Mouse (Mus musculus): ENCODE measurements around the gene Cdhr4. TPM values are rescaled to one million over a fixed set of nuclear protein-coding genes. Genes with fewer than 3 reads are reported as not detected.

Gene Cdhr4
- polyA plus RNA-seq, 2 experiments = 13.0 to 63.3 TPM

- DNase-seq (ENCODE audit: low spot score) = peak; percentile 38
- Histone ChIP-seq H3K4me1 (ENCODE audit: control insufficient read depth, insufficient read depth, low read length) (peaks cover 18% of the 10 kb centered on the region), H3K36me3 (ENCODE audit: control insufficient read depth, insufficient read depth, low read length) (peaks cover 11% of the 10 kb centered on the region), H3K27ac (replicated peaks; ENCODE audit: low read depth, low read length) (0 out of 2 replicates have a peak overlapping the region, but pooled peaks have one; percentile 5), H3K27me3 (ENCODE audit: control insufficient read depth, insufficient read depth, low read length) (no peaks in the 10 kb centered on the region), H3K9ac (ENCODE audit: low read depth, low read length, severe bottlenecking) (no peak overlapping the region), H3K9me3 (ENCODE audit: control insufficient read depth, low read length) (no peaks in the 10 kb centered on the region), H3K4me2 (replicated peaks; ENCODE audit: low read depth, low read length, severe bottlenecking) (no peak overlapping the region), H3K4me3 (replicated peaks; ENCODE audit: low read length) (no peak overlapping the region)
- no peak for TF ChIP-seq POLR2A (IDR thresholded peaks at IDR 0.05; ENCODE audit: borderline replicate concordance, extremely low read depth, insufficient read depth, insufficient read length)
- WGBS = 45% methylated on average over 3 of the region's 3 CpGs
- ATAC-seq (ENCODE audit: low FRiP score, low read depth) = no peak
Observed at GRCm38 (mm10) chr9:107987950-107988349, 4.3 kb upstream of the Cdhr4 start.

DNA sequence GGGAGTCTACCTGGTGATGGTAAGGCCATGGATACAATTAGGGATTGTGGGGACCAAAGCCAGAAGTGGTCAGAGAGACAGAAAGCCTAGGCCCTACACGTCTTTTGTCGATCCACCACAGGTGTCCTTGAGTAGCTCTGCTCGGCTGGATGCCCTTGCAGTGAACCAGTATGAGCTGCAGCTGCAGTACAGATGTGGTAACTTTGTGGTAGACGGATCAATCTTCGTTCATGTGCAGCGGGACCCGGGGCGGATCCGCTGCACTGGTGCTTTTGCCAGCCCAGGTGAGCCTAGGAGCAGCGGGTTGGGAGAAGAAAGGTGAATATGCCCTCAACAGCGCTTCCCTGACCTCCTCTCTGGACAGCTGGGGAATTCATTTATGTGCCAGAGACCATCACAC, 716 bp downstream of the Cdhr4 start:
- Histone ChIP-seq H3K9me3 (ENCODE audit: control insufficient read depth, low read length) (no peaks in the 10 kb centered on the region), H3K27ac (replicated peaks; ENCODE audit: low read depth, low read length) (no peak overlapping the region), H3K36me3 (ENCODE audit: control insufficient read depth, insufficient read depth, low read length) (no peaks in the 10 kb centered on the region), H3K9ac (ENCODE audit: low read depth, low read length, severe bottlenecking) (no peak overlapping the region), H3K4me1 (ENCODE audit: control insufficient read depth, insufficient read depth, low read length) (0 out of 2 replicates have a peak, but pooled peaks cover 1% of the 10 kb centered on the region), H3K4me2 (replicated peaks; ENCODE audit: low read depth, low read length, severe bottlenecking) (no peak overlapping the region), H3K27me3 (ENCODE audit: control insufficient read depth, insufficient read depth, low read length) (no peaks in the 10 kb centered on the region), H3K4me3 (replicated peaks; ENCODE audit: low read length) (no peak overlapping the region)
- ATAC-seq (ENCODE audit: low FRiP score, low read depth) = no peak
- no peak for DNase-seq (ENCODE audit: low spot score)
- 84% methylated on average over 11 of the region's 11 CpGs for WGBS
- TF ChIP-seq POLR2A (IDR thresholded peaks at IDR 0.05; ENCODE audit: borderline replicate concordance, extremely low read depth, insufficient read depth, insufficient read length) = no peak

DNA sequence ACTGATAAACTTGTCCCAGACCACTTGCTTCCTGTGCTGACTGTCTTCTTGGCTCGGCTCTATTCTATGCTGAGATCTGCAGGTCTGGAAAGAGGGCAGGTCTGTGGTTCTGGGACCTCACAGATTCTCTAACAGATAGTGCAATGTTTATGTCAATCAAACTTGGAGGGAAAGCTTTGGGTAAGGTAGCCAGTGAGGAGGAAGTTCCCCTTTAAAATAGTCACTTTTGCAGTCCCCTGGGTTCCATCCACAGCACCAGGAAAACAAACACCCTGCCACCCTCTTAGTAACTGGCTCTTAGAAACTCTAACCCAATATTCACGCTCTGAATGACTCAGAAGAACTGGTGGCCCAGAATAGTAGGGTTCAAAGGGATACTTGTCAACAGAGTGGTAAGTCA, 2.2 kb downstream of the Cdhr4 start:
- Histone ChIP-seq H3K27ac (replicated peaks; ENCODE audit: low read depth, low read length) (no peak overlapping the region), H3K9ac (ENCODE audit: low read depth, low read length, severe bottlenecking) (no peak overlapping the region), H3K4me3 (replicated peaks; ENCODE audit: low read length) (no peak overlapping the region), H3K4me1 (ENCODE audit: control insufficient read depth, insufficient read depth, low read length) (no peaks in the 10 kb centered on the region), H3K27me3 (ENCODE audit: control insufficient read depth, insufficient read depth, low read length) (no peaks in the 10 kb centered on the region), H3K9me3 (ENCODE audit: control insufficient read depth, low read length) (no peaks in the 10 kb centered on the region), H3K36me3 (ENCODE audit: control insufficient read depth, insufficient read depth, low read length) (no peaks in the 10 kb centered on the region), H3K4me2 (replicated peaks; ENCODE audit: low read depth, low read length, severe bottlenecking) (no peak overlapping the region)
- no peak for TF ChIP-seq POLR2A (IDR thresholded peaks at IDR 0.05; ENCODE audit: borderline replicate concordance, extremely low read depth, insufficient read depth, insufficient read length)
- ATAC-seq (ENCODE audit: low FRiP score, low read depth) (no peak), DNase-seq (ENCODE audit: low spot score) (no peak)
- WGBS = 53% methylated on average over 2 of the region's 2 CpGs

- Histone ChIP-seq H3K27me3 (ENCODE audit: control insufficient read depth, insufficient read depth, low read length) (no peaks in the 10 kb centered on the region), H3K36me3 (ENCODE audit: control insufficient read depth, insufficient read depth, low read length) (no peaks in the 10 kb centered on the region), H3K4me3 (replicated peaks; ENCODE audit: low read length) (no peak overlapping the region), H3K9me3 (ENCODE audit: control insufficient read depth, low read length) (no peaks in the 10 kb centered on the region), H3K4me2 (replicated peaks; ENCODE audit: low read depth, low read length, severe bottlenecking) (no peak overlapping the region), H3K4me1 (ENCODE audit: control insufficient read depth, insufficient read depth, low read length) (no peaks in the 10 kb centered on the region), H3K27ac (replicated peaks; ENCODE audit: low read depth, low read length) (no peak overlapping the region), H3K9ac (ENCODE audit: low read depth, low read length, severe bottlenecking) (no peak overlapping the region)
- ATAC-seq (ENCODE audit: low FRiP score, low read depth) (no peak), DNase-seq (ENCODE audit: low spot score) (no peak)
- 91% methylated on average over 21 of the region's 21 CpGs for WGBS
- TF ChIP-seq POLR2A (IDR thresholded peaks at IDR 0.05; ENCODE audit: borderline replicate concordance, extremely low read depth, insufficient read depth, insufficient read length) = no peak
Observed at GRCm38 (mm10) chr9:107995513-107995912, 3.2 kb downstream of the Cdhr4 start.

GRCm38 (mm10) chr9:107996049-107996448, 3.8 kb downstream of the Cdhr4 start, which contains the start of gene Gm20662:
Gm20662 (plus strand) TSS chr9:107996349.
- Histone ChIP-seq H3K4me1 (ENCODE audit: control insufficient read depth, insufficient read depth, low read length) (no peaks in the 10 kb centered on the region), H3K4me3 (replicated peaks; ENCODE audit: low read length) (no peak within 1 kb of the TSS), H3K4me2 (replicated peaks; ENCODE audit: low read depth, low read length, severe bottlenecking) (no peak within 1 kb of the TSS), H3K9me3 (ENCODE audit: control insufficient read depth, low read length) (no peaks in the 10 kb centered on the region), H3K36me3 (ENCODE audit: control insufficient read depth, insufficient read depth, low read length) (no peaks in the 10 kb centered on the region), H3K27me3 (ENCODE audit: control insufficient read depth, insufficient read depth, low read length) (no peaks in the 10 kb centered on the region), H3K9ac (ENCODE audit: low read depth, low read length, severe bottlenecking) (no peak within 1 kb of the TSS), H3K27ac (replicated peaks; ENCODE audit: low read depth, low read length) (no peak within 1 kb of the TSS)
- DNase-seq (ENCODE audit: low spot score) (no peak), ATAC-seq (ENCODE audit: low FRiP score, low read depth) (no peak)
- WGBS = 93% methylated on average over 5 of the region's 5 CpGs
- no peak for TF ChIP-seq POLR2A (IDR thresholded peaks at IDR 0.05; ENCODE audit: borderline replicate concordance, extremely low read depth, insufficient read depth, insufficient read length)

Measured in limb, embryonic 14.5 days (tissue).